Mouse (Mus musculus): ENCODE results near the gene Lce6a. TPM values are rescaled to one million over a fixed set of nuclear protein-coding genes. Genes with fewer than 3 reads are reported as not detected.

The Lce6a gene
- total RNA-seq, 2 experiments from 2014 or later: not detected

Other genes with a start within 250 kb of the Lce6a start
- not detected for gene Sprr2h, start 236.0 kb downstream of the Lce6a start, total RNA-seq (2021)
- gene Sprr2i, start 213.7 kb downstream of the Lce6a start, total RNA-seq (2021): not detected
- gene Sprr2j-ps, start 203.6 kb downstream of the Lce6a start, total RNA-seq (2021): not detected
- 1 to 10 TPM; 6.5 to 6.6 TPM for gene Gm9774, start 192.2 kb downstream of the Lce6a start, total RNA-seq (2021)
- gene Sprr2k, start 189.1 kb downstream of the Lce6a start, total RNA-seq (2021): not detected
- gene Sprr1b, start 182.9 kb downstream of the Lce6a start, total RNA-seq (2021): not detected
- not detected for gene Sprr3, start 162.9 kb downstream of the Lce6a start, total RNA-seq (2021)
- not detected for gene Sprr1a, start 135.8 kb downstream of the Lce6a start, total RNA-seq (2021)
- not detected for gene Sprr4, start 121.2 kb downstream of the Lce6a start, total RNA-seq (2021)
- not detected for gene 2310046K23Rik, start 87.1 kb downstream of the Lce6a start, total RNA-seq (2021)
- not detected for gene Ivl, start 47.9 kb downstream of the Lce6a start, total RNA-seq (2021)
- gene Smcp, start 32.7 kb downstream of the Lce6a start, total RNA-seq (2021): not detected
- gene 2210017I01Rik, start 14.2 kb downstream of the Lce6a start, total RNA-seq (2021): not detected
- gene Lce1a1, start 26.6 kb upstream of the Lce6a start, total RNA-seq (2021): not detected
- not detected for gene Lce1b, start 35.3 kb upstream of the Lce6a start, total RNA-seq (2021)
- gene Lce1a2, start 48.7 kb upstream of the Lce6a start, total RNA-seq (2021): not detected
- not detected for gene Lce1c, start 57.6 kb upstream of the Lce6a start, total RNA-seq (2021)
- not detected for gene Lce1d, start 65.5 kb upstream of the Lce6a start, total RNA-seq (2021)
- not detected for gene Lce1e, start 87.4 kb upstream of the Lce6a start, total RNA-seq (2021)
- not detected for gene Lce1f, start 98.7 kb upstream of the Lce6a start, total RNA-seq (2021)
- gene Gm38119, start 117.4 kb upstream of the Lce6a start, total RNA-seq (2021): not detected
- gene Lce1g, start 130.7 kb upstream of the Lce6a start, total RNA-seq (2021): not detected
- gene Lce1h, start 143.4 kb upstream of the Lce6a start, total RNA-seq (2021): not detected
- not detected for gene Lce1i, start 157.2 kb upstream of the Lce6a start, total RNA-seq (2021)
- gene Lce1j, start 168.9 kb upstream of the Lce6a start, total RNA-seq (2021): not detected
- gene Lce1k, start 186.2 kb upstream of the Lce6a start, total RNA-seq (2021): not detected
- not detected for gene Kprp, start 205.6 kb upstream of the Lce6a start, total RNA-seq (2021)
- not detected for gene Lce1l, start 229.6 kb upstream of the Lce6a start, total RNA-seq (2021)
- gene 2310050C09Rik, start 248.6 kb upstream of the Lce6a start, total RNA-seq (2021): not detected